Mouse (Mus musculus) CH12.LX (cell line): ENCODE results near the gene Hspa12a. TPM values are rescaled to one million over a fixed set of nuclear protein-coding genes. Genes with fewer than 3 reads are reported as not detected.

Experiments
- DNase-seq: peaks from one replicate; pipeline ENCODE4 v3.0.0-alpha.2; 2013; ENCODE audit errors: extremely low read depth
- H3K27ac ChIP-seq: 2 replicates; pipeline ENCODE4 v1.5.1; 2012; ENCODE audit warnings: low read depth, mild to moderate bottlenecking, control low read depth, moderate library complexity; ENCODE audit not compliant: insufficient read depth
- H3K27me3 ChIP-seq: replicated peaks from 2 replicates; pipeline ENCODE3; 2012; ENCODE audit warnings: inconsistent platforms
- H3K36me3 ChIP-seq, 2 experiments: replicated peaks in 1 of 2; 2 replicates each; pipeline versions ENCODE3 to v1.6.1; 2012; ENCODE audit warnings: inconsistent platforms in 1 of 2, low read length in 1 of 2, mild to moderate bottlenecking in 1 of 2, mixed read lengths in 1 of 2, moderate library complexity in 1 of 2; ENCODE audit not compliant: control insufficient read depth in 1 of 2, insufficient read depth in 1 of 2
- H3K4me1 ChIP-seq, 2 experiments: 2 replicates each; pipeline ENCODE4 v1.6.1; 2012; ENCODE audit warnings: inconsistent platforms in 1 of 2, moderate library complexity in 1 of 2; ENCODE audit not compliant: insufficient read depth in 2 of 2, control insufficient read depth in 1 of 2
- H3K4me2 ChIP-seq: 2 replicates; pipeline ENCODE4 v1.6.1; 2012; ENCODE audit warnings: low read depth, mild to moderate bottlenecking, control low read depth; ENCODE audit not compliant: poor library complexity, insufficient read depth, severe bottlenecking
- H3K4me3 ChIP-seq, 3 experiments: fragments of 150-350 bp in 1 of 3; sonication (generic) in 1 of 3; replicated peaks in 1 of 3; 2 replicates each; pipeline versions ENCODE3 to v1.5.1; 2011 to 2012; ENCODE audit warnings: low read depth in 2 of 3, low read length in 2 of 3, mild to moderate bottlenecking in 2 of 3, moderate library complexity in 2 of 3, control low read depth in 1 of 3, improper control_type of control experiment in 1 of 3, inconsistent platforms in 1 of 3, mixed read lengths in 1 of 3; ENCODE audit not compliant: poor library complexity in 1 of 3
- H3K79me2 ChIP-seq: replicated peaks from 2 replicates; pipeline ENCODE4 v1.6.1; 2012; ENCODE audit warnings: mild to moderate bottlenecking, moderate library complexity; ENCODE audit not compliant: control insufficient read depth, poor library complexity, insufficient read depth, severe bottlenecking; ENCODE audit errors: extremely low read depth
- H3K9ac ChIP-seq: 2 replicates; pipeline ENCODE4 v1.6.1; 2012; ENCODE audit warnings: low read depth, mild to moderate bottlenecking, control low read depth, moderate library complexity; ENCODE audit not compliant: insufficient read depth
- H3K9me3 ChIP-seq: replicated peaks from 2 replicates; pipeline ENCODE3; 2012; ENCODE audit warnings: low read length, inconsistent platforms, mixed read lengths
- BHLHE40 ChIP-seq: IDR thresholded peaks from 2 replicates; pipeline ENCODE4 v1.6.1; 2011; ENCODE audit warnings: mild to moderate bottlenecking, low read depth, low read length, improper control_type of control experiment
- CHD1 ChIP-seq: IDR thresholded peaks from 2 replicates; pipeline ENCODE4 v1.6.1; 2012; ENCODE audit warnings: low read depth, low read length, improper control_type of control experiment, inconsistent platforms
- ELF1 ChIP-seq: IDR thresholded peaks from 2 replicates; pipeline ENCODE4 v1.6.1; 2014; ENCODE audit warnings: low read depth, mild to moderate bottlenecking, inconsistent platforms, low read length, improper control_type of control experiment
- EP300 ChIP-seq: IDR thresholded peaks from 2 replicates; pipeline ENCODE4 v1.6.1; 2011; ENCODE audit warnings: low read length, improper control_type of control experiment
- GABPA ChIP-seq: IDR thresholded peaks from 2 replicates; pipeline ENCODE4 v1.6.1; 2012; ENCODE audit warnings: low read depth, low read length, improper control_type of control experiment, inconsistent platforms; ENCODE audit not compliant: insufficient replicate concordance
- HCFC1 ChIP-seq: IDR thresholded peaks from 2 replicates; pipeline ENCODE4 v1.6.1; 2012; ENCODE audit warnings: low read depth, mild to moderate bottlenecking, inconsistent platforms, low read length, improper control_type of control experiment
- IRF4 ChIP-seq: IDR thresholded peaks from 2 replicates; pipeline ENCODE4 v1.6.1; 2014; ENCODE audit warnings: low read depth, mild to moderate bottlenecking, inconsistent platforms, low read length, improper control_type of control experiment
- MAFK ChIP-seq: IDR thresholded peaks from 2 replicates; pipeline ENCODE4 v1.6.1; 2011; ENCODE audit warnings: low read length, improper control_type of control experiment; ENCODE audit not compliant: insufficient replicate concordance
- MAX ChIP-seq: IDR thresholded peaks from 2 replicates; pipeline ENCODE4 v1.6.1; 2011; ENCODE audit warnings: low read length, improper control_type of control experiment
- PAX5 ChIP-seq: IDR thresholded peaks from 2 replicates; pipeline ENCODE4 v1.6.1; 2012; ENCODE audit warnings: low read length, inconsistent platforms, mixed read lengths
- POLR2AphosphoS2 ChIP-seq: IDR thresholded peaks from 2 replicates; pipeline ENCODE4 v1.6.1; 2011; ENCODE audit warnings: low read depth, low read length, improper control_type of control experiment
- RAD21 ChIP-seq: IDR thresholded peaks from 2 replicates; pipeline ENCODE4 v1.6.1; 2011; ENCODE audit warnings: low read depth, mild to moderate bottlenecking, low read length, improper control_type of control experiment, moderate library complexity
- TBP ChIP-seq: conservative IDR thresholded peaks from 2 replicates; pipeline ENCODE4 v1.6.1; 2011; ENCODE audit warnings: low read depth, low read length, improper control_type of control experiment
- TCF12 ChIP-seq: IDR thresholded peaks from 2 replicates; pipeline ENCODE4 v1.6.1; 2014; ENCODE audit warnings: low read depth, mild to moderate bottlenecking, inconsistent platforms, low read length, improper control_type of control experiment
- UBTF ChIP-seq: IDR thresholded peaks from 2 replicates; pipeline ENCODE4 v1.6.1; 2012; ENCODE audit warnings: low read depth, mild to moderate bottlenecking, inconsistent platforms, low read length, improper control_type of control experiment, moderate library complexity
- USF1 ChIP-seq: IDR thresholded peaks from 2 replicates; pipeline ENCODE4 v1.6.1; 2014; ENCODE audit warnings: low read depth, mild to moderate bottlenecking, inconsistent platforms, low read length, improper control_type of control experiment
- USF2 ChIP-seq: conservative IDR thresholded peaks from 2 replicates; pipeline ENCODE4 v1.6.1; 2011; ENCODE audit warnings: low read depth, low read length, improper control_type of control experiment
- ZNF384 ChIP-seq: IDR thresholded peaks from 2 replicates; pipeline ENCODE4 v1.6.1; 2012; ENCODE audit warnings: low read depth, low read length, improper control_type of control experiment, inconsistent platforms
- dilution Hi-C: fragments of 300-500 bp; cut with MboI; formaldehyde crosslinking; loops from 2 replicates; pipeline ENCODE4 v1.14.3; 2020; ENCODE audit warnings: low sequenced_read_pairs; ENCODE audit not compliant: extremely low pct_unique_long_range_greater_than_20kb, extremely low pct_ligation_motif_present
- in situ Hi-C: fragments of 300-500 bp; cut with MboI; formaldehyde crosslinking; loops from 3 replicates; pipeline ENCODE4 v1.14.3; 2019; ENCODE audit warnings: low sequenced_read_pairs, low pct_ligation_motif_present, low pct_unique_long_range_greater_than_20kb, mixed read lengths
- polyA plus RNA-seq: library from polyadenylated mRNA; unstranded; fragments of >175 nt; gene quantifications from 2 replicates; pipeline ENCODE4 v1.2.1, GENCODE M21; 2012; ENCODE audit warnings: low read depth; ENCODE audit not compliant: insufficient read length
- total RNA-seq, 2 experiments: library from RNA; depleted of rRNA; stranded (reverse); fragments of 300-350 nt in 1 of 2; fragments of >200 nt in 1 of 2; gene quantifications; 2 replicates each; pipeline ENCODE4 v1.2.3; 2012 to 2014

Hspa12a gene
- total and polyA plus RNA-seq, 3 experiments: 1.4 to 1.9 (median 1.4) TPM

- Histone ChIP-seq H3K4me1 (peaks cover 2 to 13% of the 10 kb centered on the region in 2 experiments; a peak in 2 of 4 replicates), H3K4me2 (no peak overlapping the region), H3K9me3 (peaks cover 4% of the 10 kb centered on the region), H3K27me3 (no peaks in the 10 kb centered on the region), H3K79me2 (no peaks in the 10 kb centered on the region), H3K4me3 (no peak overlapping the region), H3K27ac (no peak overlapping the region), H3K36me3 (no peaks in the 10 kb centered on the region), H3K9ac (no peak overlapping the region)
- in situ Hi-C loops (no loop called here), dilution Hi-C loops (no loop called here)
- TF ChIP-seq GABPA (no peak), RAD21 (no peak)
- no peak for DNase-seq
These were observed 138.2 kb downstream of the Hspa12a start for GRCm38 (mm10) chr19:58805191-58805779.

GRCm38 (mm10) chr19:58795114-58795669 is 148.3 kb downstream of the Hspa12a start:
- DNase-seq: no peak
- in situ Hi-C loops: no loop called here
- no peaks in the 10 kb centered on the region for H3K79me2 ChIP-seq
- no peak overlapping the region for H3K27ac ChIP-seq
- H3K4me1 ChIP-seq: peaks cover 6 to 8% of the 10 kb centered on the region in 2 experiments; a peak in 3 of 4 replicates
- no peak for TF ChIP-seq USF1
- no peak for TF ChIP-seq IRF4
- no peak for TF ChIP-seq UBTF
- TF ChIP-seq EP300: no peak
- no peak for TF ChIP-seq RAD21
- no peak for TF ChIP-seq ELF1
- no peak for TF ChIP-seq ZNF384
- TF ChIP-seq POLR2AphosphoS2: no peak
- TF ChIP-seq MAFK: no peak
- no peak for TF ChIP-seq CHD1
- no peak for TF ChIP-seq BHLHE40
- TF ChIP-seq MAX: no peak
- no peak for TF ChIP-seq USF2
- no peak for TF ChIP-seq PAX5
- TF ChIP-seq HCFC1: no peak
- no peak for TF ChIP-seq TCF12
- no peak for TF ChIP-seq TBP
- no peak overlapping the region for H3K9ac ChIP-seq
- H3K9me3 ChIP-seq: no peaks in the 10 kb centered on the region
- H3K36me3 ChIP-seq: no peaks in the 10 kb centered on the region
- dilution Hi-C loops: no loop called here
- no peak overlapping the region for H3K4me3 ChIP-seq
- no peaks in the 10 kb centered on the region for H3K27me3 ChIP-seq
- H3K4me2 ChIP-seq: no peak overlapping the region
